Mouse (Mus musculus) retina, adult 2 months (tissue): ENCODE results near the gene Ldhd.
A peak's percentile ranks its signal among the peaks of the same experiment; 100 is the strongest.
"Not testable (repeated sequence)": the region's sequence is repeated elsewhere in the genome, so short reads cannot be mapped to it uniquely, and the experiment has no call there.

Experiments used
- DNase-seq: peaks from one replicate; pipeline ENCODE4 v3.0.0-alpha.2; 2012; ENCODE audit warnings: low read depth, low spot score

Ldhd gene

DNA sequence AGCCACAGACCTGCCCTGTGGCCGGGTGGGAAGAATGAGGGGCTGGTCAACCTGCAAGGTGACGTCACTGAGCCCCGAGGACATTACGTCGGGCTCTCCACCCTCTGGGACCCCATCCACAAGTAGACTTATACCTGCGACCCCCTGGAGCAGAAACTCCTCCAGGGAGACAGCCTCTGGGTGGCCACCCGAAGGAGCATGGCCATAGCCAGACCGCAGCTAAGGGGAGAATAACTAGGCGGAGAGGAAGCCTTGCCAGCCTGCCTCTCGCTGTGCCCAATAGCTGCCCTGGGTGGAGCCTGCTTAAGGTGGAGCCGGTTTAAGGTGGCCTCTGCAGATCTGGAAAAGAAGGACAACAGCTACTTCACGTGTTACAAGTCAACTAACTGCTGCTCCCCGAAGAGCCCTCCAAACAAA, at the start of gene Ldhd:
Gene Ldhd, minus strand, starts transcription at position 270 of the 417 bp plus-strand sequence.
- DNase-seq: no peak

DNA sequence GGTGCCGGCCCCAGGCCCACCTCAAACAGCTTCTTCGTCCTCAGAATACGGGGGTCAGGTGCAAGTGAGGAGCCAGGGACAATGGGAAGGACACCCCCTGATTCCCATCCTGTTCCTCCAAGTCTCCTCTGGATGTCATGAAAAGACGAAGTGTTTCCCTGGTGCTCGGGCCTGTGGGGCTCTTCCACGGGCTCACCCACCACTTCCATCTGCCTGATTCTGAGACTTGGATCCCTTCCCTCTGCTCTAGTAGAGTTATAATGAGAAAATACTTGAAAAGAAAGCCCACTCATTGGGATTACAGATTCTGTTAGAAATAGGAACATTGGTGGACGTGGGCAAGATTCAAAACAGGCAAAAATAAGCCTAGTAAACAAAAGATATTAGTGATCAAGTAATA, 48.7 kb upstream of the Ldhd start:
- no peak for DNase-seq

DNA sequence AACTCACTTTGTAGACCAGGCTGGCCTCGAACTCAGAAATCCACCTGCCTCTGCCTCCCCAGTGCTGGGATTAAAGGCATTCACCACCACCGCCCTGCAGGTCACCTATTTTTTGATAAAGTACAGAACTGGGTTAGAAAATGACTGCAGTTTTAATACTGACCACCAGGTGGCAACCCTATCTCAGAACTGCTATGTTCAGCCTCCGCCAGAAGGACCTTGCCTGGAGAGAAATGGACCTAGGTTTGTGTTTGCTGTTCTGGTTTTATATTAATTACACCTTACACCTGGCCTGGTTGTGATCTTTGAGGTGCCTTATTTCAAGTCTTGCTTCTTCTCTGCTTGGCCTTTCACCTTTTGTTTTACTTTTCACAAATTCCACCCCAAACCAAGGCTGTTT, 47.9 kb upstream of the Ldhd start:
- DNase-seq: peak; percentile 44

DNA sequence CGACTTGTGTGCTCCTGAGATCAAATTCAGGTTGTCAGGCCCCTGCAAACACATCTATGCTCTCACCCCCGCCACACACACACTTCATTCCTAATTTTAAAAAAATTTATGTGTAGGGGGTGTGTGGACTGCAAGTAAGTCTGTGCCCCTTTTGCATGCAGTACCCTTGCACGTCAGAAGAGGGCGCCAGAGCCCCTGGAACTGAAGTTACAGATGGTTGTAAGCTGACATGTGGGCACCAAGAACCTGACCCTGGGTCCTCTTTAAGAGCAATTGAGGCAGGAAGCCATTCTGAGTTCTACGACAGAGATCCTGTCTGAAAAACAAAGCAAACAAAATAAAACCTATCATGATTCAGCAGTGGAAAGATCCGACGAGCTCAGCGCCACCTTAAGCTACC, 46.1 kb upstream of the Ldhd start:
- no peak for DNase-seq

DNA sequence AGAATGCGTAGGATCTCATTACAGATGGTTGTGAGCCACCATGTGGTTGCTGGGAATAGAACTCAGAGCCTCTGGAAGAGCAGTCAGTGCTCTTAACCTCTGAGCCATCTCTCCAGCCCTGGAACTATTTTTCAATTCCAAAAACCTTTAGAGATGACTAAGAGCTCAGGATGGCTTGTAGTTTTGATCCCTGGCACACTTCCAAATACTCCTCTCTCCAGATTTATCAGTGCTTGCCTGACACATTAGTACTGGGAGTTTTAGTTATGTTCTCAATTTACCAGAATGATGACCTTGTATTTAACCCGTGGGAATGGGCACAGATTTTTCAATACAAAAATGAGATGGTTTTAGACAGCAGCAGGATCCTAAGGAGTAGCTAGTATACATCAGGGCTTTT, 36.6 kb upstream of the Ldhd start:
- DNase-seq: no peak

DNA sequence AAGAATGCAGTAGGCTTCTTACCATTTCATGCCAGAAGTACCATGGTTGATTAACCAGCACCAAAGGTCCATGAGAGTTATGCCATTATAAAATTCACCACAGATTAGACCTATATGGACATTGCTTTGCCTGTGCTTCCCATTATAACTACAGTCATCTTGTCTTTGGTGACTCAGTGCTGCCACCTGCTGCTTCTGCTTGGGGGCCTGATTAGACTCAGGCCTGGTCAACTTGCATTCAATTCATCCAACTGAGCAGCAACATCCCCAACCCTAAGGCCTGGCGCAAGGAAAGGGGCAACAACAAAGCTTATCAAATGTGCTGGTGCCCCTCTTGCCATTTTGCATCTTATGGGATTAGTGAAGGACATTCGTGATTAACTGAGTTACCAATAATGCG, 32.3 kb upstream of the Ldhd start:
- no peak for DNase-seq

DNA sequence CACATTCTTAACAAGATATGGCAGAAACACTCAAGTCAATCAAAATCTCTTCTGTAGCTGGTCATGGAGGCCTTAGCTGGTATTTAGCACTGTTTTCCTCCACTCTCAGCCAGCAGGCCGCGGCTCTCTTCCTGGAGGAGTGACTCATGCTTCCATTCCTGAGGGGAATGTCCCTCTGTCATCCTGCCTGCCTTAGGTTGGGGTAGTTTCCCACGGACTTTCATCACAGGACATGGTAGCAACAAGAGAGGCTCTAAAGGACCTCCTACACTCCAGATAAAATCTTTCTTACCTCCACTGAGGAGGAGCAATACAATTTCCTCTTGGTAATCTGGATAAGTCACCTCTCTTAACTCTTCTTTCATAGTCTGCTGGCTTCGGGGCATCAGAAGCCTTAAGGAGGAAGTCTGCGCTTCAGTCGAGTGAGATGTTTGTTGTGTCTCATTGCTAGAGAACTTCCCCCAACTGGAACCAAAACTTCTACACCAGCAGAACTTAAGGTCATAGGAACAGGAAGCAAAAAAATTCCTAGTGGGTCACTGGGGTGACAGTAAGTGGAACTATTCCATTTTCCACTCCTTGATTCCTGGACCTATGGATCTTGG, 28.7 kb upstream of the Ldhd start:
- no peak for DNase-seq

DNA sequence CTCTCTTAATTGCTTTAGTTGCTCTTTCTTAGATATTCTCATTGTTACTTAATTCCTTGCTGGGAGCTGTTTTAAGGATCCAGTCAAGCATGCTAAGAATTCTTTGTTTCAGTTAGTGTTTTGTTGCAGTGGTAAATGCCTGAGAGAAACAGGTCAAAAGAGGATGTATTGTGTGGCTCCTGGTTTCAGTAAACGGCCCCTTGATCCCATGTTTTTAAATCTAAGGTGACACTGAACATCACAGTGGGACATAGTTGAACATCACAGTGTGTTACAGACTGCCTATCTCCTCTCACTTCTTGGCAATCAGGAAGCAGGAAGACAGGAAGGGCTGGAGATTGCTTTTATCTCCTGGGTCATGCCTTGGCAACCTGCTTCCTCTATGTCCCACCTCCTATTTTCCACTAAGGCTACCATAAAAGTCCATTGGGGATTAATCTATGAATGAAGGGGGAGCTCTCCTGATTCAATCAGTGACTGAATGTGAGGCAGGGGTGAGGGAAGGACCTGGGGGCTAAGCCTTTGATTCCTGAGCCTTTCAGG, 27.2 kb upstream of the Ldhd start:
- no peak for DNase-seq

DNA sequence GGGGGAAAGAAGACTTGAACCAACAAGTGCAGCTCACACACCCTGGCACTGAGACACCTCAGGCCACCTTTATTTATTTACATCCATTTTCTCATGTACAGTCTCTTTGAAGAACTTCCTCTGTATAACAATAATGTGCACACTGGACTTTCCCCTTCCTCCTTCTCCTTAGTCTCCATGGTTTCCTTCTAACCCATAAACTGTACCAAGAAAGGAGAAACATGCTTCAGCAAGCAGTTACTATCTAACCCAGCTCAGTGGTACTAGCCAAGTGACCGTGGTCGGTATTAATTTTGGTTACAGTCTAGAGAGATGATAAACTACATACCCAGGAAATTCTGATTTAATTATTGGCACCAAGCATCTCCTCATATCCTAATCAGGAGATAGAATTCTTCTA, 23.4 kb upstream of the Ldhd start:
- DNase-seq: no peak

DNA sequence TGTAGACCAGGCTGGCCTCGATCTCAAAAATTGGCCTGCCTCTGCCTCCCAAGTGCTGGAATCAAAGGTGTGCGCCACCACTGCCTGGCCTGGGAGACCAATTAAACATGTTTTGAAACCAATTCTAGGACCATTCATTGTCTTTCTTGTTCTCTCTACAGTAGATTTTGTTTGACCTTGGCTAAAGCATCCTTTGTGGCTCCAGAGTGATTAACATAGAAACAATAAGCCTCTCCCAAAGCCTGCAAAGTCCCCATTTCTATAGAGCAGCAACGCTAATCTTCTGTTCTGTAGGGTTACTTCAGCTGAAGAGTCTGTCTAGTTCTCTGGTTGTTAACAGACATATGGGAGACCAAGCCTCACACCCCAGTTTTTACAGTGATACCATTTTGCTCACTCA, 20.5 kb upstream of the Ldhd start:
- no peak for DNase-seq

DNA sequence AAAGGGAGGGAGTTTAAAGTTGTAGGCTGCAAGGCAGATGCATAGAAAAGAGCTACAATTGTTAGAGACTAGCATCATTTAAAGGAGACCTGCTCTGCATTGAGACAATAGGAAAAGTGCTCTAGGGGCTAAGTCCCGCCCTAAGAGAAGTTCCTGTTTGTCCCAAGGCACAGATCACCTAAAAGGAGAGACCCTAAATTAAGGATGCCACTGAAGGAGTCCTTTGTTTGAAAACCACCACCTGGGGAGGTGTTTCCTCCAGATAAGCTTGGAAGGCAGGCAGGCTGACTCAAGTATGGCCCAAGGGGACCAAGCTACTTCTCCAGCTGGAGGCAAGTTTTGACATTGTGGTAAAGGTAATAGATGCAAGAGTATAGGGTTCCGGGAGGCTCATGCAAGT, 18.7 kb upstream of the Ldhd start:
- no peak for DNase-seq

DNA sequence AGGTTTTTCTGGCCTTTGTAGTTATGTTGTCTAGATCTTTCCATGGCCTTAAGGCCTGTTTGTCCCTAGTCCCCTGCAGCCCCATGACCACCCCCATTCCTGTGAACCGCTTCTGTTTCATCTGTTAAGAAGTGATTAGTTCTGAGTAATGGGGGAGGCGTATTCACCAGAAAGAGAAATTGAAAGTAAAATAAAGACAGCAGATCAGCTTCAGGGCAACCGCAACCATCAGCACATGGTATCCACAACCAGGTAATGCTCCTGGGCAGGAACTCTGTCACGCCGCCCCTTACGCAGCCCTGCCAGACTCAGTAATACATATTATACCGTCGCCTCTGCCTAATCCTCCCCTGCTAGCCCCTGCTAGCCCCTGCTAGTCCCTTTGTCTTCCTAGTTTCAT, 15.5 kb upstream of the Ldhd start:
- no peak for DNase-seq

DNA sequence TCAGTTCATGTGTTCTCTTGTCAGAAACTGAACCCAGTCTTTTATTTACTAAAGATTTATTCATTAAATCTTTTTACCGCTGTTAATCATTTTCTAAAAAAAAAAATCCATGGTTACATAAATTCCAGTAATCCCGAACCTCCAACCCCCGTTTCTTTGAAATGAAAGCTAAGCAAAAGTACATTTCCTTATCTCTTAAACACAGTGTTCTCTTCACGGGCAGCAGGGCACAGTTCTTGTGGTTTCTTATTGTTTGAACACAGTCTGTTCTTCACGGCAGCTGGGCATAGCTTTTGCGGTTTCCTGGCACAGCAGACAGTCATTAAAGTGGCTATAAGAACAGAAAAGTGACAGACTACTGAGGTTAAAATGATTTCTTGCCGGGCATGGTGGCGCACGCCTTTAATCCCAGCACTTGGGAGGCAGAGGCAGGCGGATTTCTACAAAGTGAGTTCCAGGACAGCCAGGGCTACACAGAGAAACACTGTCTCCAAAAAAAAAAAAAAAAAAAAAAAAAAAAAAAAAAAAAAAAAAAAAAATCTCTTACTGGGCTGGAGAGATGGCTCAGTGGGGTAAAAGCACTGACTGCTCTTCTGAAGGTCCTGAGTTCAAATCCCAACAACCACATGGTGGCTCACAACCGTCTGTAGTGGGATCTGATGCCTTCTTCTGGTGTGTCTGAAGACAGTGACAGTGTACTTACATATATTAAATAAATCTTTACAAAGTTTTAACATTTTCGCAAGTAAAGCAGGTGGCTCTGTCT, 14.3 kb upstream of the Ldhd start:
- not testable (repeated sequence) for DNase-seq

DNA sequence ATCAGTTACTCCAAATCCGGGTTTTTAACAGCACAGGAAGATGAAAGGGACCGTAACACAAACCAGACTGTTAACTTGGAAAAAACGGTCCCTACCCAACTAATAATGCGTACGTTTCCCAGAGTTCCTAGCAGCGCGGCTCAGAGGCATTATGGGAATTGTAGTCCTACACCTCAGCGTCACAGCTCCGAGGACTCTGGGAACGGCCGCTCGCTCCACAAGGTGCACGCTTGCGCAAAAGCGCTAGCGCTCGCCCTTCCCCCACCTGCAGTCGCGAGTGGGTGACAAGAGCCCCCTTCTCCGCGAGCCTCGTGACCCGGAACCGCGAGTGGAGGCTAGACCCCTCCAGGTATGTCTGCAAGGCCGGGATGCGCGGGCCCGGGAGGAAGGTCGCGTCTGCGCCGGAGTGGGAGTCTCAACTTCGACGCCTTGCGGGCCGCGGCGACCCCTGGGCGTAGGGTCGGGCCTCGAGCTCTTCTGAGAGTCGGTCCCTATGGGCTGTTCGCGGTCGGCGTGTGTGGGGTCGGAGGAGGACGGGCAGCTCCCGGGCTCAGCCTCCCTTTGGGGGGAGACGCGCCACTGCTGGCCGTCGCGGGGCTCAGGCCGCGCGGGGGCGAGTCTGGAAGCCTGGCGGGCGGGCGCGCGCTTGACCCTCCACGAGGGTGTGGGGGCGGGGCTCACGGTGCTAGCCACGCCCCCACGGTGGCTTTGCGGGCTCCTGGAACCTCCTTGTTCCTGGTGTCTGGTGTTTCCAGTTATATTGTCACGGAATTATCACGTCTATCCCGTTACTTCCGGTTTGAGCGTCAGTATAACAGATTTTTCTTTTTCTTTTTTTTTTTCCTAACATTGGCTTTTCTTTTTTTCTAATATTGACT, 13.3 kb upstream of the Ldhd start, which contains the start of gene Zfp1:
Gene Zfp1, plus strand, starts transcription at position 138 of the 878 bp plus-strand sequence.
- DNase-seq: peak; percentile 88

DNA sequence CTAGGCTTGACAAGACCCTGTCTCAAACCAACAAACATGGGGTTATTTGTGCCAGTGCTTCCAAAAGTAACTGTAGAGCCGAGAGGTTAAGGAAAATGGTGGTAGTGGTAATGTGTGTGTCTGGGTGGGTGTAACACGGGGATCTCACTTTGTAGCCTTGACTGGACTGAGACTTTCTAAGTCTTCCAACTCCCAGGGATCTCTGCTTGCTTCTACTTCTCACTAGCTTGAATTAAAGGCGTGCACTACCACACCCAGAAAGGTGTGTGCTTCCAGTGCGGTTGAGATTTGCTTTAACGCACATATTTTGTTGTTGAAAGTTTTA, 12.7 kb upstream of the Ldhd start:
- DNase-seq: no peak

DNA sequence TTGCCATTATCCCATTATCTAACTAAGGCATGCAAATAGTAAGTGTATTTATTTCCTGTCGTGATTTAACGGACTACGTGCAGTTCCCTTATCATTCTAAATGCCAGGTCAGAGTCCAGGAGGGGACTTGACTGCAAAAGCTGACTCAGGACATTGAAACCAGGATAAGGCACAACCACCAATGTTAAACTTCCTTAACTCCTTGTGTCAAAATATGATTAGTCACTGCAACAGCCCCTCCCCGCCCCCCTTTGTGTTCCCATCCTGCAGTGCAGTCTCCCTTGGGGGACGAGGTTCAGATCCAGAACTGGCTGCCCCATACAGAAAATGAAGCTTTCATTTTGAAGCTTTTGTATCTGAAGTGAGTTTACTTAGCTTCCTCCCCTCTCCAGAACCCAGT, 12.3 kb upstream of the Ldhd start:
- DNase-seq: no peak

DNA sequence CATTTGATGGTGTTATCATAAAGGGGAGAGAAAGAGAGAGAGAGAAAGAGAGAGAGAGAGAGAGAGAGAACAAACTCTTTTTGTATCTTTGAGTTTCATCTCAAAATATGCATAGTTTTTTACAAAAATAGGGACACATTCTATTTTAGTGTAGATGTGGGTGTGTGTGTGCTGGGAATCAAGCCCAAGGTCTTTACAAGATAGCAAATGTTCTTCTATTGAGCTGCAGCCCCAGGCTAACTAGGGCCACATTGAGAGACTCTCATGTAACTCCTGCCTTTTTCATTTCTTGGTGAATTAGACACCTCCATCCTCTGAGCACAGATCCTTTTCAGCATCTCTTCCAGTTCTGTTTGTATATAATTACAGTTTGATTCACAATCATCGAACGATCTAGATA, 10.9 kb upstream of the Ldhd start:
- DNase-seq: no peak

DNA sequence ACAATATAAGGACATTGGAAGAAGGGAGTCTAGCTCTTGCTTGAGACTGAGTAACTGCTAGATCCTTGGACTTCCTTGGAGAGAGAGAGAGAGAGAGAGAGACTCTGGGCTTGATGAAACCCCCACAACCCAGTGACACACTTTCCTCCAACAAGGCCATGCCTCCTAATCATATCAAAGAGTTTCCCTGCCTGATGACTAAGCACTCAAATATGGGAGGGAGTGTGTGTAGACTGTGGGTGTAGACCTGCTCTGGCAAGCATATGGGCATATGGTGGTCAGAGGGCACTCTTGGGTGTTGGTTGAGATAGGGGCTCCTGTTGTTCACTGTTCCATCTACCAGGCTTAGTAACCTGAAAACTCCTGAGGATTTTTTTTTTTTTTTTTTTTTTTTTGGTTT, 7.9 kb upstream of the Ldhd start:
- no peak for DNase-seq

DNA sequence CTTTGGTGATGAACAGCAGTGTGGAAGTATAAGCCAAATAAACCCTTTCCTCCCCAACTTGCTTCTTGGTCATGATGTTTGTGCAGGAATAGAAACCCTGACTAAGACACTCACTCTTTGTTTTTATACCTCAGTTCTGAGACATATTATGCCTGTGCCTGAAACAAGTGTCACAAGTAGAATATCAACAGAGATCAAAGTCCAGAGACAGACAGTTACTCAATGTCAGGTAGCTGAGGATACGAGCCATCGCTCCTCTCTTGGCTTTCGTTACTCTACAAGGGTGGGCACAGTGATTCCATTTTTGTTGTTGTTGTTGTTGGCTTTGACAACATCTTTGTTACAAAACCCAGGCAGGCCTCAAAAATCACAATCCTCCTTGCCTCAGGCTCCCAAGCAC, 2.8 kb upstream of the Ldhd start:
- no peak for DNase-seq

DNA sequence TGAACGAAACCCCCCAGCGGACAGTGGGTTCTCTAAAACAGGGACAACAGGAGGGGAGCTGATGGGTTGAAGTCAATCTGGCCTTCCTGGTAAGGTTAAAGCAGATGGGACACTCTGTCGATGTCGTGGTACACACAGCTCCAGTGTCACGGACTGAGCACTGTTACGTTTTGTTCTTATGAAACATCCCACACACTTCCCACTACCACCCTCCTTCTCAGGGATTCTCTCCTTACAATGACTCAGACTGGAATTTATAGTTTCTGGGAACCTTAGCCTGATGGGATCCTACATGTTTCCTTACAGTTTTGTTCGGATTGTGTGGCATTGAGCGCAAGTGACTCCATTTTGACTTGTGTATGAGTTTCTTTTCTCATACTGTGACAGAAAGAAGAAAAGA, 1.4 kb upstream of the Ldhd start:
- no peak for DNase-seq

DNA sequence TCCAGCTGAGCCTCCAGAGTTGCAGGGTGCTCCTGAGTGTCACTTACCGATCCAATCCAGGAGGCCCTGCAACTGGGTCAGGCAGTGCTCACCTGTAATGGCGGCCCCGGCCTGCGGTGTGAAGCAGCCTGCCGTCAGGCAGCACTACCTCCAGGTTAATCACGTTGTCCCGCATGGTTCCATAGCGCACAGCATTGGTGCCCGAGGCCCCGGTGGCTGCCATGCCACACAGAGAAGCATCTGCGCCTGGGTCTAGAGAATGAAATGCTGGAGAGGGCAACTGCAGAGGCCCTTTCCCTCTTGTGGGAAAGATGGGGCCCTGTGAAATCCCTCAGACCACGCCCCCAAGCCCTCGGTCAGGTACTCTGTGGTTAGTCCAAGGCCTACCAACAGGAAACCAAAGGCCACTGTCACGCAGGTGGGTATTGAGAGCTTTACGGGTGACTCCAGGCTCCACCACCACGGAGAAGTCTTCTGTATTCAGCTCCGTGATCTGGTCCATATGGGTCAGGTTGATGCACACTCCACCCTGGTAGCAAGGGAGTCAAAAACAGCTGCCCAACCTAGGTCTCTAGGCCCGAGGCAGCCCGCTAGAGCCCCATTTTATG, 1.2 kb downstream of the Ldhd start:
- DNase-seq: no peak

DNA sequence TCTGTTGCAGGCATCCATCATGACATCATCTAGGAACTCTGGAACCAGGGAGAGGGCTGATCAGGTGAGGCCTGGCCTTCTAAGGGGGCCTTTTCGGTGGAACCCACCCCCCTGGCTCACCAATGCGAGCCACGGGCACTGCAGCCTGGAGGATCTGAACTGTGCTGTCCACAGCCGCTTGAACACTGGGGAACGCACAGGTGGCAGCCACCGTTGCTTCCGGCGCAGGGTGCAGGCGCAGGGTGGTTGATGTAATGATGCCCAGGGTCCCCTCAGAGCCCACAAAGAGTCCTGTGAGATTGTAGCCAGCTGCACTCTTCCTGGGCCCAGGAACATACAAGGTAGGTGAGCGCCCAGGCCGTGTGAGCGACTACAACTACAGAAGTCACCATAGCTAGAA, 1.8 kb downstream of the Ldhd start:
- no peak for DNase-seq
